Mouse (Mus musculus): ENCODE results near the gene Ppp1r15a.

GRCm38 (mm10) chr7:45564811-45565210 is 38.7 kb upstream of the Ppp1r15a start:
- no peak for TF ChIP-seq POLR2A (IDR thresholded peaks at IDR 0.05; ENCODE audit: insufficient read depth, low read depth, low read length)
- TF ChIP-seq EP300 (IDR thresholded peaks at IDR 0.05; ENCODE audit: insufficient read depth, low read depth, low read length), result no peak
- no peak for TF ChIP-seq CTCF (IDR thresholded peaks at IDR 0.05)
